In the genomic region with DNA sequence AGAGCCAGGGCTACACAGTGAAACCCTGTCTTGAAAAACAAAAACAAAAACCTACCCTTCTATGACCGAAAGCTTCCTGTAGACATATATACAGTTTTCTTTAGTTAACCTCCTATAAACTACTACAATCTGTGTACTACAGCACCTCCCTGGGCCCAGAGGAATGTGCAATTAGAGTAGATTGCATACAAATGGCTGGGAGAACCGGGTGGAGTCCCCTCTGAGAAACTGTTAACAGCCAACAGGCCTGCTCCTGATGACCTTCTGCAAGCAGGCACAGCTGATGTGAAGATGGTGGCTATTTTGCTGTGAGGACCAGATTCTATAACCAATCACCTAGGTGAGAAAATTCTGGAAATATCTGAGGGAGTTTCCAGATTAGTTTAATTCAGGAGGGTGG, we compare ENCODE assay signal across 24 mouse cellular contexts. TPM values are rescaled to one million over a fixed set of nuclear protein-coding genes. Genes with fewer than 3 reads are reported as not detected.
A peak's percentile ranks its signal among the peaks of the same experiment; 100 is the strongest.
DNase-seq lines count a peak whose midpoint lies in the region; ATAC-seq and TF ChIP-seq lines count a peak whose summit lies in the region.
"Had no signal": no experiment of that assay in that cellular context is flagged by ENCODE, and none has a peak within 500 bp of the region (broad histone marks: within the 10 kb centered on the region; RNA-seq: fewer than 3 reads in every experiment).

No protein-coding gene starts in this region.

- no peak for TF ChIP-seq CTCF in ES-Bruce4 (IDR thresholded peaks at IDR 0.05; ENCODE audit: low read depth, low read length)

- H3K4me1 ChIP-seq in ES-Bruce4 (ENCODE audit: control insufficient read depth, insufficient read depth, low read length) = peaks cover 1% of the 10 kb centered on the region
- peaks cover 43% of the 10 kb centered on the region for H3K4me1 ChIP-seq in liver, embryonic 13.5 days (replicated peaks)
- H3K4me1 ChIP-seq in midbrain, embryonic 15.5 days = peaks cover 19% of the 10 kb centered on the region
- peaks cover 25% of the 10 kb centered on the region for H3K4me1 ChIP-seq in midbrain, embryonic 13.5 days (replicated peaks)

- H3K27ac ChIP-seq in ES-Bruce4 (ENCODE audit: insufficient read depth, low read length) = peak overlapping the region; percentile 27; the same call in 1 of the 2 replicates
- H3K27ac ChIP-seq in liver, embryonic 13.5 days = no peak overlapping the region
- H3K27ac ChIP-seq in midbrain, embryonic 15.5 days = no peak overlapping the region
- no peak overlapping the region for H3K27ac ChIP-seq in midbrain, embryonic 13.5 days
- H3K27ac ChIP-seq: embryonic facial prominence, embryonic 12.5 days; hindbrain, embryonic 13.5 days; neural tube, embryonic 13.5 days had no signal

- TF ChIP-seq EP300 in ES-Bruce4 (IDR thresholded peaks at IDR 0.05; ENCODE audit: insufficient read depth, low read depth, low read length) = no peak

- no peak overlapping the region for H3K9ac ChIP-seq in ES-Bruce4 (ENCODE audit: low read depth, poor library complexity, severe bottlenecking)
- no peak overlapping the region for H3K9ac ChIP-seq in liver, embryonic 13.5 days
- H3K9ac ChIP-seq in midbrain, embryonic 15.5 days = no peak overlapping the region
- H3K9ac ChIP-seq in midbrain, embryonic 13.5 days (replicated peaks) = no peak overlapping the region
- H3K9ac ChIP-seq: embryonic facial prominence, embryonic 12.5 days; hindbrain, embryonic 13.5 days; limb, embryonic 15.5 days had no signal

- no peak for TF ChIP-seq POLR2A in ES-Bruce4 (IDR thresholded peaks at IDR 0.05; ENCODE audit: insufficient read depth, low read length)

- 60% methylated on average over 2 of the region's 2 CpGs for WGBS in liver, embryonic 13.5 days (ENCODE audit: insufficient replicate concordance)
- WGBS in midbrain, embryonic 15.5 days = 65% methylated on average over 2 of the region's 2 CpGs
- WGBS in midbrain, embryonic 13.5 days = 71% methylated on average over 2 of the region's 2 CpGs

- ATAC-seq in liver, embryonic 13.5 days (ENCODE audit: low read depth) = no peak
- no peak for ATAC-seq in midbrain, embryonic 15.5 days (replicated peaks)
- no peak for ATAC-seq in midbrain, embryonic 13.5 days

- H3K27me3 ChIP-seq in ES-Bruce4 (ENCODE audit: control insufficient read depth, insufficient read depth, low read length, poor library complexity, severe bottlenecking) = no peaks in the 10 kb centered on the region
- H3K27me3 ChIP-seq in liver, embryonic 13.5 days = no peaks in the 10 kb centered on the region
- no peaks in the 10 kb centered on the region for H3K27me3 ChIP-seq in midbrain, embryonic 15.5 days (replicated peaks)
- peaks cover 10% of the 10 kb centered on the region; the same call in 1 of the 2 replicates for H3K27me3 ChIP-seq in midbrain, embryonic 13.5 days
- H3K27me3 ChIP-seq: embryonic facial prominence, embryonic 12.5 days; heart, embryonic 15.5 days; hindbrain, embryonic 13.5 days; limb, embryonic 15.5 days; megakaryocyte, embryonic 14.5 days; neural tube, embryonic 13.5 days had no signal

- peak overlapping the region; percentile 87; the same call in 1 of the 2 replicates for H3K4me2 ChIP-seq in liver, embryonic 13.5 days
- no peak overlapping the region for H3K4me2 ChIP-seq in midbrain, embryonic 15.5 days
- H3K4me2 ChIP-seq in midbrain, embryonic 13.5 days (replicated peaks) = no peak overlapping the region

- H3K36me3 ChIP-seq in ES-Bruce4 (ENCODE audit: control insufficient read depth, insufficient read depth, low read length, poor library complexity, severe bottlenecking) = no peaks in the 10 kb centered on the region
- no peaks in the 10 kb centered on the region for H3K36me3 ChIP-seq in liver, embryonic 13.5 days
- no peaks in the 10 kb centered on the region for H3K36me3 ChIP-seq in midbrain, embryonic 15.5 days (replicated peaks)
- H3K36me3 ChIP-seq in midbrain, embryonic 13.5 days = no peaks in the 10 kb centered on the region
- H3K36me3 ChIP-seq: embryonic facial prominence, embryonic 12.5 days; heart, embryonic 15.5 days; hindbrain, embryonic 13.5 days; limb, embryonic 15.5 days; lung, embryonic 15.5 days; neural tube, embryonic 13.5 days had no signal

- DNase-seq in heart, adult 11 months = peak; percentile 78
- DNase-seq in heart, adult 8-10 months (ENCODE audit: low spot score) = no peak
- DNase-seq in R1 (ENCODE audit: low read depth, low spot score) = peak; percentile 23
- peak; percentile 24 for DNase-seq in liver, embryonic 13.5 days
- DNase-seq: adrenal gland, postnatal 36 days; gastrocnemius, postnatal 10 days; heart, adult 18-20 months; heart, postnatal 36 days; kidney, adult 18-20 months; lung, postnatal 36 days; retina, postnatal 1 day; right cerebral cortex, postnatal 25 days; spleen, adult 18-20 months had no signal

- no peak overlapping the region for H3K4me3 ChIP-seq in ES-Bruce4 (ENCODE audit: low read depth, low read length)
- no peak overlapping the region for H3K4me3 ChIP-seq in liver, embryonic 13.5 days (replicated peaks)
- no peak overlapping the region for H3K4me3 ChIP-seq in midbrain, embryonic 15.5 days
- no peak overlapping the region for H3K4me3 ChIP-seq in midbrain, embryonic 13.5 days (replicated peaks)

- H3K9me3 ChIP-seq in ES-Bruce4 (replicated peaks; ENCODE audit: control insufficient read depth, insufficient read depth, low read length, poor library complexity, severe bottlenecking) = no peaks in the 10 kb centered on the region
- no peaks in the 10 kb centered on the region for H3K9me3 ChIP-seq in liver, embryonic 13.5 days (replicated peaks)
- no peaks in the 10 kb centered on the region for H3K9me3 ChIP-seq in midbrain, embryonic 15.5 days
- H3K9me3 ChIP-seq in midbrain, embryonic 13.5 days = no peaks in the 10 kb centered on the region
- H3K9me3 ChIP-seq: embryonic facial prominence, embryonic 12.5 days; heart, embryonic 15.5 days; hindbrain, embryonic 13.5 days; limb, embryonic 15.5 days; lung, embryonic 15.5 days; megakaryocyte, embryonic 14.5 days; neural tube, embryonic 13.5 days had no signal

RNA-seq across cellular contexts. Expression of a gene that starts 1.0 kb away (rescaled TPM):
- total RNA-seq in heart, adult 8-10 months (2022) = 10 to 100 TPM; 24.6 to 29.0 (median 27.3) TPM
- 11.9 and 17.2 TPM in 2 replicates for polyA plus RNA-seq in ES-Bruce4 (2011; ENCODE audit: insufficient read depth, insufficient read length, low read depth, missing spikeins)
- 7.6 and 8.8 TPM in 2 replicates for polyA plus RNA-seq in liver, embryonic 13.5 days (2015; fragmentation: Nextera tagmentation; extraction: Ambion mirVana)
- polyA plus RNA-seq in midbrain, embryonic 15.5 days (2015; fragmentation: Nextera tagmentation; extraction: Ambion mirVana) = 25.5 and 26.1 TPM in 2 replicates
- 18.2 and 19.5 TPM in 2 replicates for polyA plus RNA-seq in midbrain, embryonic 13.5 days (2015; fragmentation: Nextera tagmentation; extraction: Ambion mirVana)

RNA-seq across cellular contexts. Expression of a gene that starts 50.9 kb away (rescaled TPM):
- total RNA-seq in heart, adult 8-10 months (2022) = under 1 TPM in 1 of 4 experiments, not detected in 3; 0.24 TPM
- polyA plus RNA-seq in ES-Bruce4 (2011; ENCODE audit: insufficient read depth, insufficient read length, low read depth, missing spikeins) = 0.36 TPM in 1 of 2 replicates, not detected in the other
- 2.7 and 2.9 TPM in 2 replicates for polyA plus RNA-seq in liver, embryonic 13.5 days (2015; fragmentation: Nextera tagmentation; extraction: Ambion mirVana)
- 47.3 and 58.4 TPM in 2 replicates for polyA plus RNA-seq in midbrain, embryonic 15.5 days (2015; fragmentation: Nextera tagmentation; extraction: Ambion mirVana)
- polyA plus RNA-seq in midbrain, embryonic 13.5 days (2015; fragmentation: Nextera tagmentation; extraction: Ambion mirVana) = 89.3 and 97.3 TPM in 2 replicates
- total RNA-seq: adrenal gland, adult 18-20 months; adrenal gland, postnatal 36 days; heart, adult 18-20 months; heart, postnatal 36 days had no signal
- polyA plus RNA-seq: lung, embryonic 15.5 days had no signal

Comparison
In these comparisons a context has a peak if more than half of its experiments do, and no peak if none do; other contexts are left out.
1. RNA of a gene that starts 50.9 kb away (polyA plus RNA-seq): 89.3 to 97.3 TPM in midbrain, embryonic 13.5 days and 47.3 to 58.4 TPM in midbrain, embryonic 15.5 days; 2.7 to 2.9 TPM in liver, embryonic 13.5 days and 0.36 TPM in ES-Bruce4; every median in the first group is over 10 times any median in the second.